Mouse (Mus musculus) adrenal gland, adult 8-10 months (tissue): ENCODE results near the gene Sult1a1. TPM values are rescaled to one million over a fixed set of nuclear protein-coding genes. Genes with fewer than 3 reads are reported as not detected.
A peak's percentile ranks its signal among the peaks of the same experiment; 100 is the strongest.
"Not testable (repeated sequence)": the region's sequence is repeated elsewhere in the genome, so short reads cannot be mapped to it uniquely, and the experiment has no call there.

Source experiments
- DNase-seq: peaks from one replicate; pipeline ENCODE4 v3.0.0; 2022
- total RNA-seq, 4 experiments: library from RNA; stranded (reverse); gene quantifications; 2 replicates each; pipeline ENCODE4 v1.2.4; 2022

Gene Sult1a1
- total RNA-seq, 4 experiments from 2014 or later, result 33.4 to 42.0 (median 40.2) TPM

DNA sequence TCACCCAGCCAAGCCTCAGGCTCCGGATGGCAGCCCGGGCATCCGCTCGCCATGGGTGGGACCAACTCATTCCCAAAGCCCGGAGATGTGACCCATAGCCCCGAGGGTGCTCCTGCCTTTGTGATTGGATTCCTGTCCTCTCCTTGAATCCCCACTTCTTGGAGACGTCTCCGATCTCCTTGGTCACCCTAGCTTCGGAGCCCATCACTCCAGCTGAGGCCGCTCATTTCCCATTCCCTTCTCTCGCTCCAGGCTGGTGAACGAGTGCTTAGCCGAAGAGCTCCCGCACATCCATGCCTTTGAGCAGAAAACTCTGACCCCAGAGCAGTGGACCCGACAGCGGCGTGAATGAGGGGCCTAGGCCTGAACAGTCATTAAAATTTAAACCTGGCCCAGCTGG, 20.1 kb upstream of the Sult1a1 start:
- DNase-seq, result no peak

DNA sequence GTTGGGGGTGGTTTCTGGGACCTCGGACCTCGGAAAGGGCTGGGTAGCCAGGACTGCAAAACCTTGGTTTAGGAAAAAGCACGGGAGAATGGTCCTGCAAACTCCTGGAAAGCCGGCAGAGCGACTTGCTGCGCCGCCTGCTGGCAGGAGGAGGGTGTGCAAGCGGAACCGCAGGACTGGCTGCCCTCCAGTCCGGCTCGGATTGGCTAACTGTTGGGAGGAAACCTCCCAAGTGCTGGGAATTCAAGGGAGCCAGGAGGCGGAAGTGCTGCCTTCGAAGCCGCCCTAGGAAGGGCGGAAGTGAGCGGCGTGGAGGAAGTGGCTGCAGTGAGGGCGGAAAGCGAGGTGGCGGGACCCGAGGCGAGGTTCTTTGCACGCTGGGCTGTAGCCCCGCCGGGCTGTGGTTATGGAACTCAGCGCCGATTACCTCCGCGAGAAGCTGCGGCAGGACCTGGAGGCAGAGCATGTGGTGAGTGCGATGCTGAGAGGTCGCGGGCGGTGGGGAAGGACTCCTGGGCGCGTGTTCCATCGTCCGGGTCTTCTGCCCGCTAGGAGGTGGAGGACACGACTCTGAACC, 19.5 kb upstream of the Sult1a1 start, which contains the start of gene Slx1b:
Gene Slx1b, minus strand, starts transcription at position 154 of the 577 bp plus-strand sequence.
- peak; percentile 95 for DNase-seq

DNA sequence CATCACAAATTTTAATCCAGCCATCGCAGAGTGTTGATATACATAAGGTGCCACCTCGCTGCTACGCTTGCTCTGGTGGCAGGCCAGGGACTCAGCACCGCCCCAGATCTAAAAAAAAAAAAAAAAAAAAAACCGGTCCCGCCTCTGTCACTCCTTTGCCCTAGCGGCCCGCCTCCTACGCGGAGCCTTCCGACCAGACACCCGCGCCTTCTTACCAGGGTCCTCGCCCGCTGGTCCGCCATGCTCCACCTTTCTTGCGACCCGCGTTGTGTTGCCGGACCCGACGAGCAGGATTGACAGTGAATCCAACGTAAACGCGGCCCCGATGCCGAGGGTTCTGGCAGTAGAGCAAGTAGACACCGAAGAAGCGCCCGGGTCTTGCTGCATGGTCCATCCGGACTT, 19.0 kb upstream of the Sult1a1 start, which contains the start of gene Bola2:
Gene Bola2, plus strand, starts transcription at position 192 of the 402 bp plus-strand sequence.
- DNase-seq, result peak; percentile 68

DNA sequence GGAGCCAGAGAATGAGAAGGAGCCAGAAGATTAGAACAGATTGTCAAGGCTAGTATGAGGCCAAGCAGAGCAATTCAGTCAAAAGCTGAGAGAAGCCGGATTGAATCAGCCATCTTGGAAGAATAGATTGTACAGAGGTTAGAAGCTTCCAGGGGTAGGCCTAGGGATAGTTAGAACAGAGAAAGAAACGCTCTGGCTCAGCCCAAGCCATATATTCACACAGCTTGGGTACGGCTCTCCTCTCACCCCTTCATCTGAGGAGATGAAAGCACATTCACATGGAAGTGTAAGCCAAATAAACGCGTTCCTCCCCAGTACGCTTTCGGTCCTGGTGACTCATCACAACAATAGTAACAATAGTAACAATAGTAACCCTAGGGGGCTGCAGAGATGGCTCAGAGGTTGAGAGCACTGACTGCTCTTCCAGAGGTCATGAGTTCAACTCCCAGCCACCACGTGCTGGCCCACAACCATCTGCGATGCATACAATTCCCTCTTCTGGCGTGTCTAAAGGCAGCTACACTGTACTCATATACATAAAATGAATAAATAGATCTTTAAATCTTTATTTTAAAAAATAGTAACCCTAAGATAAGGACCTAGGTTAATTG, 18.3 kb upstream of the Sult1a1 start:
- no peak for DNase-seq

DNA sequence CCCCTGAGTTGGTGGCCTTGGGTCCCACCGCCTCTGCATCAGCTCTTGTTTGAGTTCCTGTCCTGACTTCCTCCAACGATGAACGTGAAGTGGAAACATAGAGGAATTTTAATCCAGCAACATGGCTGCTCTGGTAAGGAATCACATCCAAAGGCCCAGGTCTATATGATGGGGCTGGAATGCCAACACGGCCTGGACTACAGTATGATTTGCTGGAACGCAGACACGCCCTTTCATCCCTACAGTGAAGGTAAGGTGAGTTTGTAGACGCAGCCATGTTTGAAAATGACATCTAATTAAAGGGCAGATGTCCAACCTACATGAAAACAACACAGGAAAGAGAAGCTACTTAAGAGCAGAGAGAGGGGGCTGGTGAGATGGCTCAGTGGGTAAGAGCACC, 17.5 kb upstream of the Sult1a1 start:
- DNase-seq, result no peak

DNA sequence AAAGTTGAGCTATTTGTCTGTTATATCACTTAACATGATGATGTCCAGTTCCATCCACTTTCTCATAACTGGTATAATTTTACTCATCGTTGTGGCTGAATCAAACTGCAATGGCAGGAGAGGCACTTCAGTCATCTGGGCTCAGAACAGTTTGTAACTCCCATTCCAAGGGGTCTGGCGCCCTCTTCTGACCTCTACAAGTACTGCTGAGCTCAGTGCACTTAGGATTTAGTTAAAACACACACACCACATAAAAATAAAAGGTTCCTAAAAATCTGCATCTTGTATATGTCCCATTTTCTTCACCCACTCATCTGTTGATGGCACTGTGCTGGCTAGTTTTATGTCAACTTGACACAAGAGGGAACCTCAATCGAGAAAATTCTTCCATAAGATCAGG, 17.0 kb upstream of the Sult1a1 start:
- peak; percentile 67 for DNase-seq

DNA sequence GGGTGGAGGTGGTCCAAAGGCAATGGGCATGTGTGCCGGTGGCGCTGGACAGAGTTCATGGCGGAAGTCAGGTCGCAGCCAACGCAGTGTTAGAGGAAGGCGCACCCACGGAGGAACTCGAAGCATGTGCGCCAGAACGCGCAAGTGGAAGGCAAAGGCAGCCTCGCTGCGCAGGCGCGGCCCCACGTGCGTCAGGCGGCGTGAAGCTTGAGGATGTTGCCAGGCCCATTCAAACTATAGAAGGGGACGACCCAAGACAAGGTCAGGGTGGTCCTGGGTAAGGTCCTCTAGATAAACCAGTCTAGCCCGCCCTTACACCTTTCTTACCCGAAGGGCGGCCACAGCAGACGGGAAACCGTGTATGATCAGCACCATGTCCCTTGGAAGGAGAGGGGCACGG, 16.2 kb upstream of the Sult1a1 start:
- DNase-seq, result no peak

DNA sequence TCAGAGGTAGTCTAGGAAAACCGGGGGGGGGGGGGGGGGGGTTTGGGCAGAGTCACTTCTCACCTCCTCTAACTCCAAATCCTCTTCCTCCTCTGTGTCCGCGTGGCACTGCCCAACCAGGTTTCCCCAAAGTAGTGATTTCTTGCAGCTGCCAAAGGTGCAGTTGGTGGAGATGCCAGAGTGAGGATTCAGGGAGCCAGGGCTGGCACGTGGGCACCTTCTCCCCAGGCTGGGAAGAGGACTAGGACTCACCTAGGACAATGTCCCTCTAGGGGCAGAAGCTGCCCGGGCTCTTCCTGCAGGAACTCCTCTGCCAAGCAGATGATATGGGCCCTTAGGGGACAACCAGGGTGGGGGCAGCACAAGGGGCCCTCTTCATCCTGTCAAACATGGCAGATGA, 15.4 kb upstream of the Sult1a1 start:
- DNase-seq, result no peak

DNA sequence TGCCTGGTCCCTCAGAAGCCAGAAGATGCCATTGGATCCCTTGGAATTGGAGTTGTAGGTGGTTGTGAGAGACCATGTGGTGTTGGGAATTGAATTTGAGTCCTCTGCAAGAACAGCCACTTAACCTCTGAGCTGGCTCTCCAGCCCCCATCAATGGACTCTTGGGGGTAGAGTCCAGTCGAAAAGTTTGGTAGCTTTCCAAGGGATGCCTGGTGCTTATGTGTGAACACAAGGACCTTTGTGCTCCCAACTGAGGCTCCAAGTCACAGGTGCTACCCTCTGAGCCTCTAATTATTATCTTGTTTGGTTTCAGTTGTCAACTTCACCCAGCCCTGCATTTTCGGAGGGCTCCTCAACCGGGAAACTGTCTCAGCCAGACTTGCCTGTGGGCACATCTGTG, 14.5 kb upstream of the Sult1a1 start:
- DNase-seq, result no peak

DNA sequence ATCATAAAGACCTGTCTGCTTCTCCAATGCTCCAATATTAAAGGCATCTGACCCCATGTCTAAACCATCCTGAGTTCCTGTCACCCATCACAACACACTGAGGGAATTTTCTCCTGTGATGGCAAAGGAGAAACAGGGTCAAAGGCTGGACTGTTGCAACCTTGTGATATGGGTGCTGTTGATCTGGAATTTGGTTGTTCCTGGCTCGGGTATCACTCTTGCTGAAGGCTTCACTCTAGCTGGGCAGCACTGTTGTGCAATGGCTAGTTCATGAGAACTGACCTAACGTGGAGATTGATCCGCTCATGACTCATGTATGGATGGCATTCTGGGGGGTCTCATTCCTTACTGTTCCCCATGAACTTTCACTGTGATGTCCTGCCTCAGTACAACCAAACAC, 12.8 kb upstream of the Sult1a1 start:
- no peak for DNase-seq

DNA sequence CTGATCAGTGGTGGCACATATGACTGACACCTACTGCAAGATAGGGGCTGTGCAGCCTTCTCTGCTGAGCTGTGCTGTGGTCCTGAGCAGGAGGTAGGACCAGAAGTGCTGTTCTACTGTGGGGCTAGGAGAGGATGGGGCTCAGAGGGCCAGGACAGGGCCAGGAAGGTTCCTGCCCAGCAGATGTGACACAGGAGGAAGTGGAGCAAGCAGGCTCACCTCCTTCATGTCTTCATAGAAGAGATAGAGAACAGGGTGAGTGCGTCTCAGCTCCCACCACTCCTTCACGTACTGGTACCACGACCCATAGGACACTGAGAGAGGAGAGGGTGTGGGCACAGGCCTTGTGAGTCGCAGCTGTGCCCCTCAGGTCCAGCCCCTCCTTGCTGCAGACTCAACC, 11.9 kb upstream of the Sult1a1 start:
- DNase-seq, result not testable (repeated sequence)

DNA sequence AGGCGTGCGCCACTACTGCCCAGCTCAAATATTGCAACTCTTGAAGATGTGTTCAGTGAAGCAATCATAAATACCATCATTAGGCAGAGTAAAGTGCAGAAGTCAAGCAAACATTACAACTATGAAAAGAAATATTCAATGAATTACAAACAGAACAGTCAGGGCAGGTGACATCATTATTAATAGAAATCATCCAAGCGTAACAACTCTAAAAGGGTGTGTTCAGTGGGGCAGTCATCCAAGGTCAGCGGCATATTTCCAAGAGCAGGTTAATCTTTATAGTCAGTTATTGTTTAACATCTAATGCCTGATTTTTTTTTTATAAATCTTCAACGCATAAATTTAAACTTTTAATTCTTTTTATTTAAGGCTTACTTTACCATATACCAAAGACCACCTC, 5.0 kb upstream of the Sult1a1 start:
- no peak for DNase-seq

DNA sequence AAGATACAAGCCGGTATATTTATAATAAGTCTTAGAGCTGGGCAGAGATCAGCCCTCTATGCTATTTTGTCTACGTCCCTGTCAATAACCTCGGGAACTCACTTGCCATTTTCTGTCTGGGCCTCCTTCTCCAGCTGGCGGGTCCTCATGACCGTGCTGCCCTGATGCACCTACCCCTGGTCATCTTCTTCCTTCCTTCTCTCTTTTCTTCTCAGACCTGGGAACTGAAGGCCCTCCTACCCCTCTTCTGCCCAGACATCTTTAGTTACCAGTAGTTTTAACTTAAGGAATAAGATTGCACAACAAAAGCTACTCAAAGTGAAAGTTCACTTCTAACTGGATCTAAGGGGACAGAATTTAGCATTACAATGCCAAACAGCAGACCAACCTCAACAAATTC, 3.5 kb upstream of the Sult1a1 start:
- DNase-seq, result no peak

DNA sequence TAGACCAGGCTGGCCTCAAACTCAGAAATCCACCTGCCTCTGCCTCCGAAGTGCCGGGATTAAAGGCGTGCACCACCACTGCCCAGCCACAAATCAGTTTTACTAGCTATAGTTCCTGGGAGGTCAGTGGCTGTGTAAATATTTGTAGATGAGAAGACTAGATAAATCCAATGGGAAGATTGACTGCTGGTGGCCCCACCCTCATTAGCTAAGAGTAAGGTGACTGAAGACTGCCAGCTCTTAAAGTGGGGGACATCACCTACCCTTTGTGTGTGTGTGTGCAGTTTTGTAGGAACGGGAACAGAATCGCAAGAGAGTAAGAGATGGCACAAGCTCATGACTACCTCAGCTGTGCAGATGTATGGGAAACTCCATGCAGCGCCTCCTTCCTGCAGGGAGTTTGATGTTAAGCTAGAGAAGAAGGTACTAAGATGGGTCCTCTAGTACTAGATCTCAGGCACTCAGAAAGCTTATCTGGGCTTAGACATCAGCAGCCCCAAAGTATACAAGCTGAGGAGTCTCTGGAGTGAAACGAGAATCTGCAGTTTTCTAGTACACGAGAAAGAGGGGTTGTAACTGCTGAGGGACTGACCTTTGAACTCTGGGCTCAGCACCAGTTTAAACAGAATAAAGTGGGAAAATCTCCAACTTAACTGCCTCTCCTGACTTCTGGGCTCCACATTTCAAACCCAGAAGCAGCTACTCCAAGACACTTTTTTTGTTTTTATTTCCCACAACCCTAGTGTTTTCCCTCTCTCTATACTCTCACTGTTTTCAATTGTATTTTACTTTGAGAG, 2.5 kb upstream of the Sult1a1 start:
- no peak for DNase-seq

DNA sequence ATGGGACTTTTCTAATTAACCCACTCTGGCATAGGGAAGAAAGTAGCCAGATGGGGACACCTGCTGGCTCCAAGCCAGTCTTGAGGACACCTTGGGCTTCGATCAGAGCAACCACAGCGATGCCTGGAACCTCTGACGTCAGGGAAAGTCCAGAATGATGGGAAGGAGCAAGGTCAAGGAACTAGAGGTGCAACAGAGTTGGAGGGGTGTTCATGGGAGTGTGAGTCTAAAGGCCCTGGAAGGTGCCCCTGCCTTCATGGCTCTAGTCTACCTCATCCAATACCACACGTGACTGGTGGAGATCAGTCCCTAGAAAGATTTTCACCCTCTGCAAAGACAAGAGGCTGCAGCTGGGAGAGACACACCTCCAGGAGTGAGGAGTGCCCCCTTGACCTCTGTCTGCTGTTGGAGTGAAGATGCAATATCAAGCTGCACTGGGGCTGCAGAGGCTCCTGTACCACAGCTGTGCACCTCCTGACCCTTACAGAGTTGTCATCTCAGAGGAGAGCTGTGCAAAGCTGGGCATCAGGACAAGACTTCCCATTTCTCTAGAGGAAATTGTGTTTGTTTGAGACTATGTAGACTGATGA, 494 bp upstream of the Sult1a1 start:
- DNase-seq, result no peak

DNA sequence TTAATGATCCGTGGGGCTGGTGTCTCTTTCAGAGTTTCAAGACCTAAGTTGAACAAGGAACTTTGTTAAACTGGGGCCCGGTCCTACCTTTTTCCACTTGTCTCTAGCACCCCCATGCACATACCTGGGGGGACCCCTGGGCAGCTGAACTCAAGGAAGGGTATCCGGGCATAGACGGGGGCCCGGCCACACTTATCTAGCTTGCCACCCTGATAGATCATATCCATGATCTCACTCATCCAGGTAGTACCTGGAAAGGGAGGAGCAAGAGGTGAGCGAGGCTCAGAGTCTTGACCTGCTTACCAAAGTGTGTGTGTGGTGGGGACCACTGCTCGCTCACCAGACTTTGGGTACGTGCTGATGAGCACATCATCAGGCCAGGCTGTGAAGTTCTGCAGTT, 1.1 kb downstream of the Sult1a1 start:
- DNase-seq, result no peak

DNA sequence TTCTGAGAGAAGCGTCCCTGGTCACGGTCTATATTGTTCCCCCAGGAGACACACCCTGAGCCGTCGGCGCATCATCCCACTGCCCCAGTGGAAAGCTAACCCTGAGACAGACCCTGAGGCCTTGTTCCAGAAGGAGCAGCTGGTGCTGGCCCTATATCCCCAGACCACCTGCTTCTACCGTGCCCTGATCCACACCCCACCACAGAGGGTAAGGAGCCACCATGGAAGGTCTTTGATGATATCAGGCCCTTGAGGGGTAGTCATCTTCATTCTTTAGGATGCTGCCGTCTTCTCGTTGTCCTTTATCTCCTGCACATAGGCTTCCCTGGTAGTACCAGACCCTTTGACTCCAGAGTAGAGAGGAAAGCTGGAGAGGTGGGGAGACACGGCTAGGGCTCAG, 4.1 kb downstream of the Sult1a1 start:
- no peak for DNase-seq

DNA sequence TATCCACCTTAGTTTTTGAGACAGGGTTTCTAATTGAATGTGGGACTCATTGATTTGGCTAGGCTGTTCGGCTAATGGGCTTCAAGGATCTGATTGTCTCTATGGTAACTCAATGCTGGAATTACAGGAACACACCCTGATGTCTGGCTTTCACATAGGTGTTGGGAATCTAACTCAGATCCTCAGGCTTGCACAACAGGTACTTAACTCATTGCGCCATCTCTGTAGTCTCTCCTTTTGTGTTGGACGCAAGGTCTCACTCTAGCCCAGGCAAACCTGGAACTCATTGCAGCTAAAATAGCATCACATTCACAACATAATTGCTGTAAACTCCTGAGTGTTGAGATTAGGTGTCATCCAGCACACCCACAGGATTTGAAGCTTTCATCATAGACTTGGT, 6.1 kb downstream of the Sult1a1 start:
- no peak for DNase-seq

DNA sequence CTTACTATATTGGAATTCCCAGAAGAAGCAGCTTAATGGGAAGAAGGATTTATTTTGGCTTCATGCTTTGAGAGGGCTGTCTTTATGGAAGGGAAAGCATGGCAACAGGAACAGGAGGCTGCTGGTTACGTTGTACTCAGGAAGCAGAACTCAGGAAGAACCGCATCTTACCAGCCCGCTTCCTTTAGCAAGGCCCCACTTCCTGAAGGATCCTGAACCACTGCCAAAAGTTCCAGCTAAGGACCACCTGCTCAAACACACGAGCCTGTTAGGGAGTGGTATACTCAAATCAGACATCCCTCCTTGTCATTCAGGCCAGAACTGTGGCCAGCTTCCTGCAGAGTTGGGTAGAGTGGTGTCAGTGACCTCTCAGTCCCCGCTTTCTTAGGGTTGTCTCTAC, 7.8 kb downstream of the Sult1a1 start:
- no peak for DNase-seq

DNA sequence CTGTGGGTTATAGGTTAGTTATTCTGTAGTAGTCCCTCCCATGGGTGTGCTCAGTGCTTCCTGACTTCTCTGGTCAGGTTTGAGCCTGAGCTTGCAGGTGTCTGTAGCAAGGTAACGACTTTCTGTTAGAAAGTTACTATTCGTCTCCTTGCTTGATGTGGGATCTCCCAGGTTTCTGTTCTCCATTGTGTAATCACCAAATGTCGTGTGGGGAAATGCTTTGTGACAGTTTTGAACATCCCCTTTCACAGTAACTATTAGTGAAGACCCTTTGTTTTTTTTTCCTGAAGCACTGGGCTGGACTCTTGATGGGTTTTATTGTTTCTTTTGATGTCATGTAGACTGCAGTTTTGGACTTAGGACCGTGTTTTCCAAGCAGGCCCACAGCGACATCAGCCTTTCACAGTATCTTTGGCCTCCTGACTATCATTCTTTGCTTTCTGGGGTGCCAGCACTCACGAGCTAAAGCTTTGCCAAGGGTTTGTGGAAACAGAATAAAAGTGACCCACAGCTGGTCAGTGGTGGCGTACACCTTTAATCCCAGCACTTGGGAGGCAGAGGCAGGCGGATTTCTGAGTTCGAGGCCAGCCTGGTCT, 8.6 kb downstream of the Sult1a1 start:
- DNase-seq, result no peak

DNA sequence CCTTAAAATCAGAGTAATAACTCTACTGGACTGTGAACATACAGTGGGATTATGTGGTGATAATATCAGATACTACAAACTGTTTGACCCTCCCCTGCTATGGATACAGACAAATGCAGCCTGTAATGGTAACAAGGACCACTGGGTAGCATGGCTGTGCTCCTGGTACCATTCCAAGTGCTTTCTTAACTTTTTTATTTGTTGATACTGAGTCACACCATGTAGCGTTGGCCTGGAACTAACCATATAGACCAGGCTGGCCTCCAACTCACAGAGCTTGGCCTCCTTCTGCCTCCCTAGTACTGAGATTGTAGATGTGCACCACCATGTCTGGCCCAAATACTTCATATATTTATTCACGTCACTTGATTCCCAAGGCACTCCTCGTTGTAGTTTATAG, 11.0 kb downstream of the Sult1a1 start:
- DNase-seq, result peak; percentile 39

DNA sequence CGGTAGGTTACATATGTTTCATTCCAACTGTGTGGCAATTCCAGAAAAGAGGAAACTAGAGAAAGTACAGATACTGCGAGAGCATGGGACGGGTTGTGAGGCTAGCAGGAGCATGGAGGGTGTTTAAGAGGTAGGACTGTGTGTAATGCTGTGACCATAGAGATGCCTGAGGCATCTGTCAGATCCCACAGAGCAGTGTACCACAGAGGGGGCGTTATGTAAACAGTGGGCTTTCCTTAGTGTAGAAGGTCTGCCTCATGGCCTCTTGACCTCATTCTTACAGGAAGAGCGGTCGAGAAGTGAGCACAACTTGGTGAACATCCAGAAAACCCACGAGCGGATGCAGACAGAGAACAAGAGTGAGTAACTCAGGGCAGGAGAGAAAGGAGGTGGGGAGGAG, 12.6 kb downstream of the Sult1a1 start:
- DNase-seq, result no peak

DNA sequence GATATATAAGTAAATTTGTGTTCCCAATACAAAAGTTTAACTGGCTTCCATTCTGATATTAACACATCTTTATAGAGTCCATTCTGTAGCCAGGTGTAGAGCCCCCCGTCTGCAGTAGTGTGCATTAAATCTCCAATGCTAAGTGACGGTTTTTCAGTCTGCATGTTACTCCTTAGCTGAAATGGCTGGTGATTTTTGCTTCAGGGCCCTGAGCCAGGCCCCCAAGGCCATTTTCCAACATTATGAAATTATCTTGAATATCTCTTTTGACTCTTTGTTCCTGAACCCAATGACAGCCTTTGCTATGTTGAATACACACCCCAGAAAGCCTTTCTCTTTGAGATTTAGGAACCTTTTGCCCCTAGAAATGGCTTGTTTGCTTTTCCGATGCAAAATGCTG, 16.5 kb downstream of the Sult1a1 start:
- no peak for DNase-seq
